Mouse (Mus musculus): ENCODE data around the gene Rapgef4.
A peak's percentile ranks its signal among the peaks of the same experiment; 100 is the strongest.
"Not testable (repeated sequence)": the region's sequence is repeated elsewhere in the genome, so short reads cannot be mapped to it uniquely, and the experiment has no call there.

Rapgef4 gene

GRCm38 (mm10) chr2:72117138-72118011 lies 136.3 kb downstream of the Rapgef4 start:
- peak; percentile 75 for DNase-seq (ENCODE audit: low read depth, low spot score)

DNA sequence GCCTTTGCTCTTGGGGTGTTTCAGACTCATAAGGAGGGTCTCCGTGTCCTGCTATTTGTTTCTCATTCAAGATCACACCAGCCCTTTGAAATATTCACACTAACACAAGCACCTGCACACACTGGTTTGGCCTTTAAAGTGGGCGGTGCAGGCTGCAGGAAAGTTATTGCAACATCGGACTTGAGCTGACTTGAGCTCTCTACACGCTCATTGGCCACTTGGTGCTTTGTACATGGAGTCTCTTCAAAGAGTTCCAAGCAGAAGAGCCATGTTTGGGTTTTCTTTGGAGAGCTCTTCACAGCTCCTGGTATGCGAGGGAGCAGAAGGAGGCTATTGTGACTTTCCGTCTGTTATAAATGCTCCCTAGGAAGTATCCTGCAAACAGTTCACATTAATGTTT lies 139.2 kb downstream of the Rapgef4 start:
- DNase-seq (ENCODE audit: low read depth, low spot score): no peak

GRCm38 (mm10) chr2:72122410-72123223 lies 141.6 kb downstream of the Rapgef4 start:
- no peak for DNase-seq (ENCODE audit: low read depth, low spot score)

GRCm38 (mm10) chr2:72123851-72124250 lies 142.8 kb downstream of the Rapgef4 start:
- DNase-seq (ENCODE audit: low read depth, low spot score): no peak

DNA sequence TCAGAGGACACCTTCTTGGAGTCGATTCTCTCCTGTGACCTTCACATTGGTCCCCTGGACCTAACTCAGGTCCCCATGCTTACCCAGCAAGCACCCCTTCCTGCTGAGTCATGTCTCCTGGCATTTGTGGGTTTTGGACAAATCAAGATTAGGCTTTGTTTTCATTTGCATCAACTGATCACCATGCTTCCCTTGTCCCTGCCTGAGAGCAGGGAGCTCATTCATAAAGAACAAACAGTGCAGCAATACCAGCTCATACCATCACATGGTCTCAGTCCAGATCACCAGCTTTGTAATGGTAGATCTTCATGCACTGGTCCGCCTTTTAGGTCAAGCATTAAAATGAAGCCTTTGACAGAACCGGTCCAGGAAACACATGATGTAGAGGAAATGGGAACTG lies 144.7 kb downstream of the Rapgef4 start:
- DNase-seq (ENCODE audit: low read depth, low spot score): no peak

GRCm38 (mm10) chr2:72126411-72126810 lies 145.4 kb downstream of the Rapgef4 start:
- DNase-seq (ENCODE audit: low read depth, low spot score): no peak

DNA sequence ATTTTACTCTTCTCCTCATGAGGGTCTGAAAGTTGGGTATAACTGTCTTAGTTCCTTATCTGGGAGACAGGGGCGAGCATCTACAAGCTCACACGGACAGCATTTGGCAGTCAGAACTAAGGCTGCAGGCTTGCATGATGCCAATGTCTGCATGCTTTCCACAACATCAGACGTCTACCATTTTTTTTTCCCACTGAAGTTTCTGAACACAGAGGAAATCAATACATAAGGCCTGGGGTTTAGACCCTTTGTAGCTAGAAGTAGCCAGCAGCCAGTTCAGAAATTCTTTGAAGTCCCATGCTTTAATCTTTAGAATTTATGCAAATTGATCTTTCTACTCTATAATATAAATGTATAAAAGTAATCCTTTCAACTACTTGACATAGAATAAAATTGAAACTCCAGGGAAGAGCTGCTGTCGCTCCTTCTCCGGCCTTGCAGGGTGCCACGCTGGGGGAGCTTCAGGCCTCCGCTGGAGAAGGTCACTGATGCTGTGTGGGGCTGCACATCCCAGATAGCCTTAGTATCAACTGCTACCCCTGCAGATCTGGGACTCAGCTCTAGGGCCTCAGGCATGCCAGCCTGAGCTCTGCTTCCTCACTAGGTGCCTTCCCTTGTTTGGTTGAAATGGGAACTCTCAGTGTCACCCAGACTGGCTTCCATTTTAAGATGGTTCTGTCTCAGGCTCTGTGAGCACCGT lies 148.7 kb downstream of the Rapgef4 start:
- DNase-seq (ENCODE audit: low read depth, low spot score): no peak

DNA sequence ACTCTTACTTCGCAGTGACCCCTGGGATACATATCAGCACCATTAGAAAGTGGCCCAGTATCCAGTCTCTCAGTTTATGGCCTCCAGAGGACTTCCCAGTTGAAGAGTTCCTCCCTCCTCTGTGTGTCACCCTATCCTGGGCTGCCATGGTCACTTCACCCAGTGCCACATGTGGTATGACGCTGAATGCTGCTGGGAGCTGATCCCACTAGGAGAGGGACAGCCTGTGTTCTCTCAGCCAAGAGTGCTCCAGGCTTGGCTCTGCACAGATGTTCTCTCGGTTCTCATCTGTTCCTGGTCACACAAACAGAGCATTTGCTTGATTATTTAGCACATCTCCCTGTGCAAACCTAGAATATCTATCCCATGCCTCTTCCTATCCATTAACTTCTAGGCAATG lies 151.2 kb downstream of the Rapgef4 start:
- no peak for DNase-seq (ENCODE audit: low read depth, low spot score)

DNA sequence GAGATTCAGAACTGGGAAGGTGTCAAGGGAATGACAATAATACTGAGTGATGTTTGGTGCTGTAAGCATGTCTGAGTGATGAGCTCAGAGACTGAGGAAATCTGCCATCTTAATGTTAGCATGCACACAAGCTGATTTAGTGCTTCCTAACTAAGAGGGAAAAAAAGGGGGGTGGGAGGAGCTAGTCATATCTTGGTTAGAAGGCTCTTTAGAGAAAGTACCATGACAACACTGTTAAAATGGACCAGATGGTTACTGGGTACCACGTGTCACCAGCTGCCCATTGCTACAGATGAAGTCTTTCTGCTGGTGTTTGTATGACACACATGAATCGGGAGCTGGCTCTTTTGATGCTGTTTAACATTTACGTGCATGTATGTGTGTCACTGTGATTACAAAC lies 155.0 kb downstream of the Rapgef4 start:
- DNase-seq (ENCODE audit: low read depth, low spot score): no peak

DNA sequence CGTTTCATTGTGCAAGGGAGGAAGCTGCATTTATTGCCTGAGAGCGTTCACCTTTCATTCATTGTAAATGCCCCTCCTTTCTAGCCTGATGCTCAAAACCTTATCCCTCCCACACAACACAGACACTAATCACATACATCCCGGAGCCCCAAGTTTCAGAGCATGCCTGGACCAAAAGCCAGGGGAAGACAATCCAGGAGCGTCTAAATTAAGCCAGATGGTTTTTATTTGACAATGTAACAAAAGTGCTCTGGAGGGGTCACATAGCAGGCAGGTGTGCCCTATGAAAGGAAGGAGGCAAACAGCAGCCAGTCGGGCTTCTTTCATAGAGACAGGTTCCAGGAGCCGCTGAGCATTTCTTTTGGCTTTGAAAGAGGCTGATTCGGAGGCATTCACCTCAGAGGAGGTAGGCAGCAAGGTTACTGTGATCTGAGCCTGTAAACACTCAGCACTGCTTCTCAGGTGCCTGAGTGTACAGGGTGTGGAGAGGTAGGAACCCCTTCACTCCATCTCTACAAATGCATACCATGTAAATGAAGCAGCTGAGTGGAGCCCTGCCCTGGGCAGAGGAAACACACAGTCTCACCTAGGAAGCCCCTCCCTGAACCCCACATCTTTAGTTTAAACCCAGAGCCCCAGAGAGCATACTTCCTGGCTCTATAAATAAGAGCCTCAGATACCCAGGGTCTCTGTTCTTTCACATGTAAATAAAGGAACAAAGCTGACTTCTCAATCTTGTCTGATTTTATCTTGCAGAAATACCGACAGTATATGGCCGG lies 155.6 kb downstream of the Rapgef4 start:
- peak; percentile 45 for DNase-seq (ENCODE audit: low read depth, low spot score)

DNA sequence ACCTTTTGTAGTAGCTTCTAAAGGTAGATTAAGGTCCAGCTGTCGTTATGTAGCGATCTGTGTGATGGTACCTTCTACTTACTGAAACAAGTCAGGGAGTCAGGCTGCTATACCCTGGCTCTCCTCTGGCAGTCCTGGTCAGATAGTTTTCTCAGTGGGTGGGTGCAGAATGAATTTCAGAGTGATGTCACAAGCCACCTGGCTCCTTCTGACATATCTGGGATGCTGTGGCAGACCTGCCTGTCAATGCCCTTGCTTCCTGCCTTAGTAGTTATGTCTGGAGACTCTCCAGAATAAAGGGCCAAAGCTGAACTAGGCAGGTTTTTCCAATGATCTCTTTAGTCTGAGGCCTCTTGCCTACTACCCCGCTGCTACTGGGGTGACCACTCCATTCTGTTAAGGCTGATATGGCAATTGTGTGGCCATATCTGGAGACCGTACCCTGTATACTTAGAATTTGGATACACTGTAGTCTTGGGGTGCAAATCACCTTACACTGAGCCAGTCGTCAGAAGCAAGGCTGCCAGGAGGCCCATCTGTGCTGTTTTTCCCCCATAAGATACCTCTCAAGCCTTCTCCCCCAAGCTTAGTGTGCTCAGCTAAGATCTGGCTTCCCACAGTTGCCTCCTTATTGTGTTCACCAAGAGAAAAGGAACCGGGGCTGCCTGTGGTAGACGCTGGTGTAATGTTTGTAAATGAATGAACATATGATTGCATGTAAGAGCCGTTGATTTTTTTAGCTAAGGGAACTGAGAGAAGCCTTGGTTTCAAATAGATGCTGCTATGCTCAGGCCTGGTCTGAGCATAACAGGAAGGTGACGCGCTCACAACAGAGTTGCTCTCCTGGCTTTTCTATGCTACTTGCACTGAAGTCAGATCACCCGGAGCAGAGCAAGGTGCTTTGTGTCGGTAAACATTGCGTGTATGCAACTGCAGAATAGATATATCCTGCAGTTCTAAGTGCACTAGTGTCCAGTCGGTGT lies 159.1 kb downstream of the Rapgef4 start:
- no peak for DNase-seq (ENCODE audit: low read depth, low spot score)

DNA sequence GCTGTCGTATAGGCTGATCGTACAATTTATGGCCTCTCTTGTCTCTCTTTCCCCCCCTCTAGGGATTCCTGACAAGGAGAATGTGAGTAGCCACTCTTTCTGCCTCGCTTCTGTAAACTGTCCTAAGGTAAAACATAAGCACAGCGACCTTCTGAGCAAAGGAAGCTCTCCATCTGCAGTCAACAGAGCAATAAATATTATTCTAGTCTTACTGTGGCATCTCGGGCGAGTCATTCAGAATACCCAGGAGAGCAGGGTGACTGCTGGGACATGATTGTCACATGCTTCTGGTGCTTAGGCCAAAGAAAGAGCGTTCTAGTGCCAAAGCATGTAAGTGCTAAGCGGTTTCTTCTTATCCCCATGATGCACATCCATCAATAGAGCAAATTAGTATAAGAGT lies 160.1 kb downstream of the Rapgef4 start:
- no peak for DNase-seq (ENCODE audit: low read depth, low spot score)

- DNase-seq (ENCODE audit: low read depth, low spot score): not testable (repeated sequence)
These were observed 160.7 kb downstream of the Rapgef4 start for GRCm38 (mm10) chr2:72141732-72142131.

- DNase-seq (ENCODE audit: low read depth, low spot score): no peak
These were observed 162.4 kb downstream of the Rapgef4 start for GRCm38 (mm10) chr2:72143413-72143812.

- DNase-seq (ENCODE audit: low read depth, low spot score): peak; percentile 81
These were observed 163.6 kb downstream of the Rapgef4 start for GRCm38 (mm10) chr2:72144576-72145200.

DNA sequence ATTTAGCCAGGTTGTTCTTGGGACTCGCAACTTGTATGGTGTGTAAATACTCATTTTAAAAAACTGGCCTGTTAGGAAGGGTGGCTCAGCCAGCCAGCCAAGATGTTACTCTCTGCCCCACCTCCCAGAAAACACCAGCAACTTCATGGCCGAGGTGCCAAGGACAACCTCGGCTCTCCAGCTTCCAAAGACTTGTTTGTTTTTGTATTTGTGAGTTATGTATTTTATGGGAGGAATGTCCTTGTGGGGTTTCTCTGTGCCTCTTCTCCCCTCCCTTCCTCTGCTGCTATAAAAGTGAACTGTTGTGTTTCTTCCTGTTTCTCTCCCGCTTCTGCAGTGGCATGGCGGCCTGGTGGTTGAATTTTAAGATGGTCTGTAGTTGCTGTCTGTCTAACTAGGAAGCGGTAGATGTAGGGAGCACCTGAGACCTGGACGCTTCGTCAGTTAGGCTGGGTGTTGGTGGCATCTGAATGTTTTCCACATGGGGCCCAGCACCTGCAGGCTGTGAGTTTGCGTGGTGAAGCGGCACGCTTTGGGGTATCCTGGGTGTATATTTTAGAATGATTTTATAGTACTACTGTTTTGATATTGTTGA lies 164.3 kb downstream of the Rapgef4 start:
- DNase-seq (ENCODE audit: low read depth, low spot score): peak; percentile 50

- DNase-seq (ENCODE audit: low read depth, low spot score): peak; percentile 70
These were observed 165.0 kb downstream of the Rapgef4 start for GRCm38 (mm10) chr2:72146061-72146460.

DNA sequence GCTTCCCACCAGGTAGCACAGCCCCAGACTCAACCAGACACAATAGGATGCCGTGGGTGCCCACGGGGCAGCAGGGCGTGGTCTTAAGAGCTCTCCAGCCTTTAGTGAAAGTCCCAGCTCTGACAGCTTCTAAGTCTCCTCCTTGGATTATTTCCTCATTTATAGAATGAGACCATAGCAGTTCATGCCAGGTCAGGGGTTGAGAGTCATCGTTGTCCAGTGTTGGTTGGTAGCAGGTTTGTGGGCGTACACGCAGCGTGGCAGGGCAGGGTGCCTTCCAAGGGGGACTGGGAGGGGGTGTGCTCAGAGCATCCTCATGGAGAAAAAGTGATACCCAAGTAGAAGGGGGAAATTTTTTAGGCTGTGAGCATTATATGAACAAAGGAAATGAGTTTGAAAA lies 166.2 kb downstream of the Rapgef4 start:
- DNase-seq (ENCODE audit: low read depth, low spot score): no peak

GRCm38 (mm10) chr2:72147695-72148094 lies 166.7 kb downstream of the Rapgef4 start:
- DNase-seq (ENCODE audit: low read depth, low spot score): no peak

Data from CD4-positive helper T cell, adult 2 months (primary cell).